Mouse (Mus musculus) liver, adult 2 months (tissue): ENCODE data around the gene Vmn1r53. TPM values are rescaled to one million over a fixed set of nuclear protein-coding genes. Genes with fewer than 3 reads are reported as not detected.
"Not testable (repeated sequence)": the region's sequence is repeated elsewhere in the genome, so short reads cannot be mapped to it uniquely, and the experiment has no call there.

Experiments
- DNase-seq: peaks from one replicate; pipeline ENCODE4 v3.0.0-alpha.2; 2011; ENCODE audit warnings: low read depth, low spot score; ENCODE audit errors: extremely low read depth
- H3K27ac ChIP-seq: fragments of 200-500 bp; replicated peaks from 2 replicates; pipeline ENCODE4 v1.5.1; 2012; ENCODE audit warnings: low read depth, mild to moderate bottlenecking, control low read depth, inconsistent platforms, low read length; ENCODE audit not compliant: insufficient read depth
- H3K27me3 ChIP-seq: fragments of 200-500 bp; 2 replicates; pipeline ENCODE4 v1.6.1; 2012; ENCODE audit warnings: mild to moderate bottlenecking, moderate library complexity, low read length, inconsistent platforms; ENCODE audit not compliant: control insufficient read depth, insufficient read depth
- H3K36me3 ChIP-seq: fragments of 200-500 bp; 2 replicates; pipeline ENCODE4 v1.6.1; 2012; ENCODE audit warnings: low read length, inconsistent platforms; ENCODE audit not compliant: control insufficient read depth, insufficient read depth
- H3K4me1 ChIP-seq: fragments of 200-500 bp; 2 replicates; pipeline ENCODE4 v1.6.1; 2011; ENCODE audit warnings: low read length; ENCODE audit not compliant: control insufficient read depth, insufficient read depth
- H3K4me3 ChIP-seq: fragments of 200-500 bp; 2 replicates; pipeline ENCODE4 v1.5.1; 2011; ENCODE audit warnings: low read depth, mild to moderate bottlenecking, control low read depth, low read length, moderate library complexity; ENCODE audit not compliant: insufficient read depth
- H3K79me2 ChIP-seq: fragments of 200-500 bp; 2 replicates; pipeline ENCODE4 v1.6.1; 2012; ENCODE audit warnings: inconsistent platforms, mild to moderate bottlenecking, low read length, moderate library complexity; ENCODE audit not compliant: control insufficient read depth, insufficient read depth
- H3K9ac ChIP-seq: fragments of 200-500 bp; 2 replicates; pipeline ENCODE4 v1.6.1; 2012; ENCODE audit warnings: low read depth, mild to moderate bottlenecking, control low read depth, inconsistent platforms, low read length
- CTCF ChIP-seq: fragments of 200-500 bp; IDR thresholded peaks from 2 replicates; pipeline ENCODE4 v1.5.1; 2011; ENCODE audit warnings: low read depth, low read length, control low read depth
- POLR2A ChIP-seq: fragments of 200-500 bp; IDR thresholded peaks from 2 replicates; pipeline ENCODE4 v1.6.1; 2011; ENCODE audit warnings: low read length, control low read depth; ENCODE audit not compliant: insufficient read depth; ENCODE audit errors: extremely low read depth
- WGBS: fragments of 180-500 bp; shearing (Covaris S2); methylation state at CpG from one replicate; pipeline ENCODE4 v1.1.7; 2018; 5-methylcytosine and 5-hydroxymethylcytosine counted together
- polyA plus RNA-seq: library from polyadenylated mRNA; depleted of rRNA; stranded (reverse); fragments of >200 nt; gene quantifications from 2 replicates; pipeline ENCODE4 v1.2.3, GENCODE M21; 2012; rRNA removed
- total RNA-seq: library from RNA; depleted of rRNA; stranded (reverse); fragments of >200 nt; gene quantifications from 2 replicates; pipeline ENCODE4 v1.2.3, GENCODE M21; 2014; rRNA removed

The Vmn1r53 gene
- total RNA-seq (0.18 and 1.0 TPM in 2 replicates), polyA plus RNA-seq (0.81 TPM in 1 of 2 replicates, not detected in the other)

DNA sequence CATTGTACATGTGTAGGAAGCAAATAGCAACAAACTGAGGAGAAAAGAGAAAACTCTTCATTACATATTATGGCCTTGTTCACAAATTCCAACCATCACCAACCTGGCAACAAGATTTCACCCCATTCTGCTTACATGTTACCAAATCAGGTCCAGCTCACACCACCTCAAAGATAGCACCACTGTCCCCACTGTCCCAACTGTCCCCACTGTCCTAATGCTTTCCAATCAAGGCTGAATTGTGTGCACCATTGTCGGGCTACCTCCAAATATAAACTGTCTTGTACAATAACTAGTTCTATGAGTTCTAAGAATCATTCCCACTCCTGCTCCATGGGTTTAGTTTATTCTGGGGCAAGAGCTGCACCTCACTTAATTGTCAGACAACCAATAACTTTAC lies at the start of gene Vmn1r53:
Gene Vmn1r53, minus strand, starts transcription at position 101 of the 400 bp plus-strand sequence.
- no peak for TF ChIP-seq POLR2A
- TF ChIP-seq CTCF, result no peak
- H3K4me3 ChIP-seq, result no peak within 1 kb of the TSS
- no peaks in the 10 kb centered on the region for H3K79me2 ChIP-seq
- H3K27me3 ChIP-seq, result no peaks in the 10 kb centered on the region
- no peaks in the 10 kb centered on the region; the same call in 1 of the 2 replicates for H3K4me1 ChIP-seq
- H3K9ac ChIP-seq, result no peak within 1 kb of the TSS
- 82% methylated on average over 1 of the region's 1 CpGs for WGBS
- no peak for DNase-seq
- H3K27ac ChIP-seq, result no peak within 1 kb of the TSS
- H3K36me3 ChIP-seq, result no peaks in the 10 kb centered on the region

DNA sequence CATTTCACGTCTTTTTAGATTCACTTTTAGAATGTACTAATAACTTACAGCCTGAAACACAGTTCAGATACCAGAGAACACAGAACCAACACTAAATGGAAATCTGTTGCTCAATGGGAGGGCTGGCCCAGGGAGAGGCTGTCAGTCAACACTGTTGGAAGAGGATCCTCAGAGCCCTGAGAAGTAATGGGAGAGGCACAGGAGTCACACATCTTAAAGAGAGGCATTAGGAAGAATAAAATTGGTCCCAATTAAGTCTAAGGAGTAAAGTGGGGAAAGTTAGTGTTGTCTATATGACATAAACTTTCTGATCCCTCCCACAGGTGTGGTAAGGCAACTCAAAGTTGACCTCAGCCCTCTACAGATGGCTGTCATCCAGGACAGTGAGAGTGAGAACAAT lies 21.8 kb upstream of the Vmn1r53 start, which contains the start of gene Vmn1r54:
Gene Vmn1r54, plus strand, starts transcription at position 301 of the 400 bp plus-strand sequence.
- no peak for DNase-seq
- no peaks in the 10 kb centered on the region for H3K4me1 ChIP-seq
- TF ChIP-seq CTCF (no peak), POLR2A (no peak)
- H3K4me3 ChIP-seq, result no peak within 1 kb of the TSS
- no peaks in the 10 kb centered on the region for H3K36me3 ChIP-seq
- no peak within 1 kb of the TSS for H3K9ac ChIP-seq
- H3K79me2 ChIP-seq, result no peaks in the 10 kb centered on the region
- no peak within 1 kb of the TSS for H3K27ac ChIP-seq
- no peaks in the 10 kb centered on the region for H3K27me3 ChIP-seq
- 57% methylated on average over 1 of the region's 1 CpGs for WGBS

DNA sequence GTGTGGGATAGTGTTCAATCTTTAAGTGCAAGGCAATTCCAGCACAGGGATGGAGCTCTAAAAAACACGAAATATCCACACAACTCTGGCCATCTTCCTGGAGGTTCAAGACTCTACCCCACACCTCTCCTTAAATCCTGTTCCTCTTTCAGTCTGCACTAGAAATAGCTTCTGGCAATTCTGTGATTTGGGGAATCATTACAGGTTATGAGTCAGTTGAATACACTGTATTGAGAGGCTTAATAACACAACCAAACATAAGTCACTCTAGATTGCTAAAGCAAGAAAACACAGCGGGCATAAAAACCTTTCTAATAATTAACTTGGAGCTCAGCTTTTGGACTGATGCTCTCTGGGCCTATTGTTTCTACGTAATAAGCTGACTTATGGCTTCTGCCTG lies 19.8 kb upstream of the Vmn1r53 start:
- Histone ChIP-seq H3K9ac (no peak overlapping the region), H3K4me1 (no peaks in the 10 kb centered on the region), H3K36me3 (no peaks in the 10 kb centered on the region), H3K4me3 (no peak overlapping the region), H3K27me3 (no peaks in the 10 kb centered on the region), H3K27ac (no peak overlapping the region), H3K79me2 (no peaks in the 10 kb centered on the region)
- no peak for DNase-seq
- TF ChIP-seq POLR2A (no peak), CTCF (no peak)
- 68% methylated on average over 3 of the region's 3 CpGs for WGBS

DNA sequence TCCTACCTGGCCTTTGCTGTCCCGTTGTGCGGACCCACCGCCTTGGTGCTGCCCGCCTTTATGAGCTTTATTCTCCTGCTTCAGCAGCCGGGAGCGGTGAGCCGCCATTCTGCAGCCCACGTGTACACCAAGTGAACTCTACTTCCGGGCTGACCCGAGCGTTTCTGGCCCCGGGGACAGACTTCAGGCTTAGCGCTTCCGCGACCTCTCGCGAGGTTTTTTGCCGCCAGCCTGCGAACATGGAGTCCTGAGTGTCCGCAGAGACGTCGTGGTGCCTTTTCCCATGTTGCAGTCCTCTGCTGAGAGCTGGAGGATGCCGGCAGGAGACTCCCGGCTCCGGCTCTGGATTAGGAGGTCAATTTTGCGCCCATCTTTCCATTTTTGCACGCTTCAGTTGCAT lies 8.4 kb upstream of the Vmn1r53 start:
- H3K4me3 ChIP-seq, result peak overlapping the region; percentile 47; the same call in 1 of the 2 replicates
- H3K36me3 ChIP-seq, result no peaks in the 10 kb centered on the region
- no peaks in the 10 kb centered on the region for H3K27me3 ChIP-seq
- 43% methylated on average over 27 of the region's 27 CpGs for WGBS
- no peak overlapping the region for H3K27ac ChIP-seq
- no peaks in the 10 kb centered on the region for H3K4me1 ChIP-seq
- H3K79me2 ChIP-seq, result no peaks in the 10 kb centered on the region
- TF ChIP-seq POLR2A (no peak), CTCF (no peak)
- no peak overlapping the region for H3K9ac ChIP-seq
- peak; percentile 11 for DNase-seq

DNA sequence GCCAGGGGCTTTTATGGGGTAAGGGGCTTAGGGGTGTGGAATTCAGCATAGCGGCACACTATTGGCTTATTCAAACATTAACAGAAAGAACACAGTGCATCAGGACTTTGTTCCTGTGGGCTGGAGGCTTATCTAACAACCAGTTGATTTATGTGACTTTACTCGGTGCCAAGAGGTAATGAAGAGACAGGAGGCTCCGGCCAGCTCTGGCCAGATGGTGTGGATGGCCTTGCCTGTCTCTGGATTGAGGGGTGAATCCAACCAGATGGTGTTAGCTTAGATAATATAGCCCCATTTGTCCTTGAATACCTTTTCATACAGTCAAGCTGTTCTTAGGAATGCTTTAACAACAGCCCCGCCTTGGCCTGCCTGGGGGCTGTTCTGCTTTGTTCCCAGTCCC lies 7.9 kb upstream of the Vmn1r53 start:
- not testable (repeated sequence) for H3K79me2 ChIP-seq
- WGBS, result 79% methylated on average over 4 of the region's 4 CpGs
- peak; percentile 26 for DNase-seq

DNA sequence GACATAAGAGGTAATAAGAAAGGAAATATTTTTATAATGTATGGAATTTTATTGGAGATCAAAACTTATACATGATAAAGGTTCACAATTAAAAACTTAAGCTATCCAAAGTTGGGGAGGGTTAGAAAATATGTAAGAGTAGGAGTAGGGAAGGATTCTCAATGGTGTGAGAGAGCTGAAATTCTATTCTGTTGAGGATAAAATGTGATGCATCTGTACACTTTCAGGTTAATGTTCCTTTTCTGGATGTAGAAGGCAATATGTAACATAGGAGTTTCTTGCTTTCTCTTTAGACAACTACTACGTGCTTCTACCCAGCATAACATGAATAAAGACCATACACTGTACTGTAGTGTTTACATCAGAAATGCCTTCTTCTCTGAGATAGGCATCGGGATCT lies 21.7 kb downstream of the Vmn1r53 start, which contains the start of gene V1ra8:
Gene V1ra8, plus strand, starts transcription at position 301 of the 400 bp plus-strand sequence.
- not testable (repeated sequence) for H3K36me3 ChIP-seq
- WGBS, result 76% methylated on average over 2 of the region's 2 CpGs

More for the DNA sequence above, 7.9 kb upstream of the Vmn1r53 start:
- H3K4me3 ChIP-seq, H3K27me3 ChIP-seq, H3K9ac ChIP-seq, H3K4me1 ChIP-seq, H3K36me3 ChIP-seq, H3K27ac ChIP-seq: not testable (repeated sequence)

More for the DNA sequence above, 21.7 kb downstream of the Vmn1r53 start, which contains the start of gene V1ra8:
- DNase-seq, H3K4me1 ChIP-seq, H3K27ac ChIP-seq, H3K4me3 ChIP-seq, H3K27me3 ChIP-seq, H3K9ac ChIP-seq, H3K79me2 ChIP-seq: not testable (repeated sequence)
